Mouse (Mus musculus): Measurements from ENCODE around the gene Carmil1.

DNA sequence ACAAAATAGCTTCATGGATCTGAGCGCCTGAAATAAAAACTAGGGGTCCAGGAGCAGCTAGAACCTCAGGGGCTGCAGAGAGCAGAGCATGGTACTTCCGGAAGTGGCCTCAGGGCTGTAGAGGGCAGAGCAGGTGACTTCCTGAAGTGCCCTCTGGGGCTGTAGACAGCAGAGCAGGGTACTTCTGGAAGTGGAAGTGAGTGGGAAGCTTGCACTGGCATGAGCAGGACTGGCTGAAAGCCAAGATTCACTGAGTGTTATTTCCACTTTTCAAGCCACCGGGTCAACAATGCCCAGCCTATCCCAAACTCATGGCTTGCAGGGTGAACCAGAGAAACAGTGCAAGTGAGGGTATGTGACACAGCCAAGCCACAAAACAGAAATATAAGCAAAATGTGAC lies 243.1 kb downstream of the Carmil1 start:
- no peak for TF ChIP-seq POLR2AphosphoS2 (IDR thresholded peaks at IDR 0.05; ENCODE audit: insufficient read length, low read depth)
- TF ChIP-seq MAX (IDR thresholded peaks at IDR 0.05; ENCODE audit: low read depth), result no peak
- no peak for TF ChIP-seq MYOG (IDR thresholded peaks at IDR 0.05; ENCODE audit: control insufficient read depth in 1 of 3, insufficient read depth in 1 of 3, insufficient read length in 2 of 3, low read depth in 2 of 3)
- TF ChIP-seq POLR2A (IDR thresholded peaks at IDR 0.05; ENCODE audit: insufficient read length, low read depth), result no peak
- TF ChIP-seq REST (IDR thresholded peaks at IDR 0.05; ENCODE audit: insufficient read depth, insufficient read length), result no peak
- TF ChIP-seq TCF3 (IDR thresholded peaks at IDR 0.05; ENCODE audit: insufficient read length, low read depth), result no peak
- TF ChIP-seq E2F4 (IDR thresholded peaks at IDR 0.05; ENCODE audit: insufficient read depth), result no peak
- no peak for TF ChIP-seq USF1 (IDR thresholded peaks at IDR 0.05; ENCODE audit: low read depth)

All from myocyte (in vitro differentiated cells).